Mouse (Mus musculus): ENCODE results near the gene Plekhh2.

GRCm38 (mm10) chr17:84644292-84645050 is 132.8 kb downstream of the Plekhh2 start:
- TF ChIP-seq CTCF (IDR thresholded peaks at IDR 0.05; ENCODE audit: borderline replicate concordance, insufficient read depth, low read length) = no peak
- TF ChIP-seq POLR2A (IDR thresholded peaks at IDR 0.05; ENCODE audit: low read depth, low read length) = no peak
